Mouse (Mus musculus): ENCODE measurements around the gene Kat14.

GRCm38 (mm10) chr2:144425761-144426160 is 57.0 kb downstream of the Kat14 start:
- TF ChIP-seq POLR2A (IDR thresholded peaks at IDR 0.05; ENCODE audit: control insufficient read depth, extremely low read depth, insufficient read depth, low read length, poor library complexity) (no peak), CTCF (IDR thresholded peaks at IDR 0.05; ENCODE audit: borderline replicate concordance, control insufficient read depth, extremely low read depth, insufficient read depth, low read length, poor library complexity) (no peak)

Measured in thymus, adult 2 months (tissue).